Mouse (Mus musculus) limb, embryonic 14.5 days (tissue): ENCODE results near the gene Fyttd1. TPM values are rescaled to one million over a fixed set of nuclear protein-coding genes. Genes with fewer than 3 reads are reported as not detected.

Source experiments
- ATAC-seq: fragments of 200-750 bp; cut with Nextera tagmentation; 2 replicates; pipeline ENCODE4 v1.8.0; 2017; ENCODE audit warnings: low read depth, moderate number of reproducible peaks, moderate TSS enrichment; ENCODE audit not compliant: low FRiP score
- DNase-seq: peaks from one replicate; pipeline ENCODE4 v3.0.0-alpha.2; 2015; ENCODE audit warnings: low spot score
- H3K27ac ChIP-seq: fragments of 300-500 bp; sonication (generic); replicated peaks from 2 replicates; pipeline ENCODE4 v1.5.1; 2014; ENCODE audit warnings: low read depth, mild to moderate bottlenecking, low read length, moderate library complexity, mixed read lengths
- H3K27me3 ChIP-seq: fragments of 300-500 bp; sonication (generic); 2 replicates; pipeline ENCODE4 v1.6.1; 2014; ENCODE audit warnings: low read length, mixed read lengths; ENCODE audit not compliant: control insufficient read depth, insufficient read depth
- H3K36me3 ChIP-seq: fragments of 300-500 bp; sonication (generic); 2 replicates; pipeline ENCODE4 v1.6.1; 2014; ENCODE audit warnings: mild to moderate bottlenecking, low read length, moderate library complexity, mixed read lengths; ENCODE audit not compliant: control insufficient read depth, insufficient read depth
- H3K4me1 ChIP-seq: fragments of 300-500 bp; sonication (generic); 2 replicates; pipeline ENCODE4 v1.6.1; 2014; ENCODE audit warnings: antibody characterized with exemption, low read length, mixed read lengths; ENCODE audit not compliant: control insufficient read depth, insufficient read depth
- H3K4me2 ChIP-seq: fragments of 300-500 bp; sonication (generic); replicated peaks from 2 replicates; pipeline ENCODE4 v1.6.1; 2014; ENCODE audit warnings: low read depth, mild to moderate bottlenecking, low read length, moderate library complexity; ENCODE audit not compliant: severe bottlenecking
- H3K4me3 ChIP-seq: fragments of 300-500 bp; sonication (generic); replicated peaks from 2 replicates; pipeline ENCODE4 v1.5.1; 2014; ENCODE audit warnings: low read length
- H3K9ac ChIP-seq: fragments of 300-500 bp; sonication (generic); 2 replicates; pipeline ENCODE4 v1.6.1; 2014; ENCODE audit warnings: mild to moderate bottlenecking, low read depth, low read length, moderate library complexity; ENCODE audit not compliant: severe bottlenecking
- H3K9me3 ChIP-seq: fragments of 300-500 bp; sonication (generic); 2 replicates; pipeline ENCODE4 v1.6.1; 2016; ENCODE audit warnings: low read length; ENCODE audit not compliant: control insufficient read depth
- POLR2A ChIP-seq: fragments of 200-500 bp; IDR thresholded peaks from 2 replicates; pipeline ENCODE4 v1.8.0; 2012; ENCODE audit warnings: inconsistent platforms, mild to moderate bottlenecking, moderate library complexity, borderline replicate concordance; ENCODE audit not compliant: insufficient read depth, insufficient read length; ENCODE audit errors: extremely low read depth
- WGBS: fragments of 180-500 bp; shearing (Covaris S2); extraction: QIAGEN DNeasy Blood & Tissue Kit; methylation state at CpG from one replicate; pipeline ENCODE4 v1.1.7; 2014; 5-methylcytosine and 5-hydroxymethylcytosine counted together
- polyA plus RNA-seq, 2 experiments: library from polyadenylated mRNA; depleted of rRNA in 1 of 2; stranded (reverse) in 1 of 2; unstranded in 1 of 2; fragments of >200 nt; fragmentation: Nextera tagmentation in 1 of 2; extraction: Ambion mirVana in 1 of 2; gene quantifications; 2 replicates each; pipeline versions ENCODE4 v1.2.1 to v1.2.3; 2012 to 2014

Gene Fyttd1
- polyA plus RNA-seq, 2 experiments: 47.2 to 113 TPM

DNA sequence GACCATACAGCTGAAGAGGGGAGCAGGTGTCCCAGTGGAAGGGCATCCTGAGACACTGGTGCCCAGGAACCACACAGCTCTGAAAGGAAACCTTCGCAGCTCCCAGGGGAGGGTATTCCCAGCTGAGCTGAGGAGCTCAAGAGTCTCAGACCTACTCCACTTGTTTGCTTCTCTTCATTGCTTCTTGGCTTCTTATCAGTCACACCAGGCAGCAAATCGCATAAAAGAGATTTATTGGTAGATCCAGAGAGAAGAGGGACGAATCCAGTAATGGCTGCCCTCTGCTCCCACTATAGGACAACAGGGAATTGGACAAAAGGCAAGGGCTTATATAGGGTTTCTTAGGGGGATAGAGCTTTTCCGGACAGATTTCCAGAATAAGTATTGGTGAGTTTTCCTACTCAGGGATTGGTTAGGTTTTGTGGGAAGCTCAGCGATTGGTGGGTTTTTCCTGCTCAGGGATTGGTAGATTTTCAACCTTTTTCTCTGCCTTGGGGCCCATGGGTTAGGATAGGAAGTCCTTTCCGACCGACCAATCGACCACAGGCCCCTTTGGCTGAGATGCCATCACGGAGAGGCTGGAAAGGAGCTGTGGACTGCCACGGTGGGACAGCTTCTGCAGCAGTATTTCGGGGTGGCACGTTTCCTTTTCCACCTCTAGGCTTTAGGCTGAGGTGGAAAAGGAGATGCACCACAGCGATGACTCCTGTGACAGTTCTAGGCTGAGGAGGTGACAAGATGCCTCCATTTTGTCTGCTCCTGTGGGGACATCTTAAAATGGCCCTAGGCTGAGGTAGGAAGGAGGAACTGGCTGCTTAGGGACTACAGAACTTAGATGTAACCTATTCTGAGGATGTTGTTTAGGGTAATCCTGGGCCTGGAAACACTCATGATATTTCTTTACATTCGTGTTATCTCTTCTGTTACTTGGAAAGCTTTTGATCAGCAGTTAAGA, 1.9 kb downstream of the Fyttd1 start:
- H3K4me2 ChIP-seq: peak overlapping the region; percentile 74
- no peaks in the 10 kb centered on the region for H3K27me3 ChIP-seq
- peak overlapping the region; percentile 92 for H3K4me3 ChIP-seq
- H3K4me1 ChIP-seq: peaks cover 6% of the 10 kb centered on the region; the same call in 1 of the 2 replicates
- no peak for TF ChIP-seq POLR2A
- DNase-seq (no peak), ATAC-seq (no peak)
- peaks cover 3% of the 10 kb centered on the region; the same call in 1 of the 2 replicates for H3K36me3 ChIP-seq
- WGBS: 83% methylated on average over 14 of the region's 14 CpGs
- H3K9me3 ChIP-seq: no peaks in the 10 kb centered on the region
- H3K27ac ChIP-seq: no peak overlapping the region
- H3K9ac ChIP-seq: no peak overlapping the region

DNA sequence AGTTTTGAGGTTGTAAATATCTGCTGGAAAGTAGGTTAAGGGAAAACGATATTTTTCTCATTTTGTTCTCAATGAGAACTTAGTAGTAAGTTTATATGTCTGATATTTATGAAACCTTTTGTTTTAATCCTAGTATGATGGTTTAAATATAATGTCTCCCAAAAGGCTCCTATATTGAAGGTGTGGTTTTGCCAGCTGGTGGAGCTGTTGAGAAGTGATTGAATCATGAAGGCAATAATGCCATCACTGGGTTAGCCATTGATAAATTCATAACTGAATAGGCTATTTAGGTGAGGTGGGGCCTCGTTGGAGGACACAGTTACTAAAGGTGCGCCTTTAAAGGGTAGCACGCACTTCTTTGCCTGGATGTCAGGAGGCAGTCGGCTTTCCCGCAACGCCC, 4.2 kb downstream of the Fyttd1 start:
- Histone ChIP-seq H3K36me3 (peaks cover 19% of the 10 kb centered on the region), H3K4me3 (no peak overlapping the region), H3K9ac (no peak overlapping the region), H3K27ac (no peak overlapping the region), H3K4me1 (peaks cover 6% of the 10 kb centered on the region; the same call in 1 of the 2 replicates), H3K4me2 (no peak overlapping the region), H3K9me3 (no peaks in the 10 kb centered on the region), H3K27me3 (no peaks in the 10 kb centered on the region)
- no peak for ATAC-seq
- DNase-seq: no peak
- 82% methylated on average over 7 of the region's 7 CpGs for WGBS
- no peak for TF ChIP-seq POLR2A

DNA sequence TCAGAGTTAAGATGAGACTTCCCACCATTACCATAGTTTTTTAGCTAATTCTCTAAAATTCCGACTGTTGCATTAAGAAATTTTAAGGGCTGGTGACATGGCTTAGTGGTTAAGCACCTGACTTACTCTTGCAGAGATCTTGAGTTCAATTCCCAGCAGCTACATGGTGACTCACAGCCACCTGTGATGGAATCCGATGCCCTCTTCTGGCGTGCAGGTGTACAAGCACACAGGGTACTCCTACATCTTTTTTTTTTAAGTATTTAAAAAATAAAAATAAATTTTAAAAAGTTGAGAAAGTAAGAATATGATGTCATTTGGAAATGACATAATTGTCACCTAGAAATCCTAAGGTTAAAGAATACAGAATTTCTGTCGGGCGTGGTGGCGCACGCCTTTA, 10.7 kb downstream of the Fyttd1 start:
- Histone ChIP-seq H3K4me1 (no peaks in the 10 kb centered on the region), H3K36me3 (peaks cover 62% of the 10 kb centered on the region), H3K4me3 (no peak overlapping the region), H3K27ac (no peak overlapping the region), H3K9me3 (no peaks in the 10 kb centered on the region), H3K9ac (no peak overlapping the region), H3K27me3 (no peaks in the 10 kb centered on the region), H3K4me2 (no peak overlapping the region)
- no peak for ATAC-seq
- DNase-seq: no peak
- TF ChIP-seq POLR2A: no peak
- 88% methylated on average over 7 of the region's 7 CpGs for WGBS

DNA sequence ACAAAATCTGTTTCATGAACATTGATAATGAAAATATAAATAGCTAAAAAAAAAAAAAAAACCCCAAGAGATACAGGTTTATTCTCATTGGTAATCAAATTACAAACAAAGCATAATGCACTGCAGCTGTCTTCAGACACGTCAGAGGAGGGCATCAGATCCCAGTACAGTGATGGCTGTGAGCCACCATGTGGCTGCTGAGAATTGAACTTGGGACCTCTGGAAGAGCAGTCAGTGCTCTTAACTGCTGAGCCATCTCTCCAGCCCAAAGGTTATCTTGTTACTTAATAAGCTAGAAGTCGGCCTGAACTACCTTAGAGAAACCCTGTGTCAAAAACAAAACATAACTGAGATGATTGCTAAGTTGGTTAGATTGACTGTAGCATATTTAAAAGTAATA, 12.6 kb downstream of the Fyttd1 start:
- H3K4me1 ChIP-seq: no peaks in the 10 kb centered on the region
- peaks cover 68% of the 10 kb centered on the region for H3K36me3 ChIP-seq
- no peaks in the 10 kb centered on the region for H3K27me3 ChIP-seq
- no peak for TF ChIP-seq POLR2A
- no peaks in the 10 kb centered on the region for H3K9me3 ChIP-seq
- H3K27ac ChIP-seq: no peak overlapping the region
- WGBS: 62% methylated on average over 2 of the region's 2 CpGs
- no peak overlapping the region for H3K9ac ChIP-seq
- ATAC-seq: no peak
- no peak for DNase-seq
- no peak overlapping the region for H3K4me3 ChIP-seq
- no peak overlapping the region for H3K4me2 ChIP-seq

DNA sequence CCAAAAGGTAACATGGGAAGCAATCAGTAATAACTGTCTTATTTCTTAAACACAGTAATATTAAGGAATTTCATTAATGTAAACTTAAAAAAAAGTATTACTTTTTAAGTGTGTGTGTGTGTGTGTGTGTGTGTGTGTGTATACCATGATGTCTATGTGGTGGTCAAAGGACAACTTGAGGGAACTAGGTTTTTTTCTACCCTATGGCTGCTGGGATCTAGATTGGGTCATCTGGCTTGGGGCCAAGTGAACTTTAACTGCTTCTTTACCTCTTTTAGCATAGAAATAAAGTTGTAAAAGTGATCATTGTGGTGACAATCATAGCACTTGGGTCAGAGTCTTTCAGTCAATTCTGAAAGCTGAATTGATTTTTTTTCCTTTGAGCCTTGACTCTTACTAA, 18.8 kb downstream of the Fyttd1 start:
- H3K4me1 ChIP-seq: no peaks in the 10 kb centered on the region
- TF ChIP-seq POLR2A: no peak
- no peak for ATAC-seq

More for the DNA sequence above, 18.8 kb downstream of the Fyttd1 start:
- no peaks in the 10 kb centered on the region for H3K27me3 ChIP-seq
- no peak overlapping the region for H3K4me3 ChIP-seq
- no peak overlapping the region for H3K4me2 ChIP-seq
- peaks cover 70% of the 10 kb centered on the region for H3K36me3 ChIP-seq
- no peak for DNase-seq
- no peak overlapping the region for H3K9ac ChIP-seq
- no peaks in the 10 kb centered on the region for H3K9me3 ChIP-seq
- no peak overlapping the region for H3K27ac ChIP-seq
